Mouse (Mus musculus) forebrain, embryonic 14.5 days (tissue): Measurements from ENCODE around the gene Gm49318. TPM values are rescaled to one million over a fixed set of nuclear protein-coding genes. Genes with fewer than 3 reads are reported as not detected.

Source experiments
- ATAC-seq: fragments of 200-750 bp; cut with Nextera tagmentation; 2 replicates; pipeline ENCODE4 v1.8.0; 2017; ENCODE audit warnings: mild to moderate bottlenecking, moderate library complexity
- DNase-seq: peaks from one replicate; pipeline ENCODE4 v3.0.0-alpha.2; 2015; ENCODE audit warnings: low spot score
- H3K27ac ChIP-seq: fragments of 300-500 bp; sonication (generic); 2 replicates; pipeline ENCODE4 v1.5.1; 2014; ENCODE audit warnings: low read depth, mild to moderate bottlenecking, control low read depth, low read length, moderate library complexity
- H3K27me3 ChIP-seq: fragments of 300-500 bp; sonication (generic); replicated peaks from 2 replicates; pipeline ENCODE4 v1.6.1; 2014; ENCODE audit warnings: low read length, control low read depth, mixed read lengths; ENCODE audit not compliant: control insufficient read depth, insufficient read depth
- H3K36me3 ChIP-seq: fragments of 300-500 bp; sonication (generic); 2 replicates; pipeline ENCODE4 v1.6.1; 2014; ENCODE audit warnings: low read length, control low read depth; ENCODE audit not compliant: control insufficient read depth, insufficient read depth
- H3K4me1 ChIP-seq: fragments of 300-500 bp; sonication (generic); 2 replicates; pipeline ENCODE4 v1.6.1; 2014; ENCODE audit warnings: antibody characterized with exemption, low read length, control low read depth; ENCODE audit not compliant: control insufficient read depth, insufficient read depth
- H3K4me2 ChIP-seq: fragments of 300-500 bp; sonication (generic); 2 replicates; pipeline ENCODE4 v1.6.1; 2014; ENCODE audit warnings: mild to moderate bottlenecking, control low read depth, low read length
- H3K4me3 ChIP-seq: fragments of 300-500 bp; sonication (generic); 2 replicates; pipeline ENCODE4 v1.5.1; 2014; ENCODE audit warnings: low read depth, low read length, control low read depth
- H3K9ac ChIP-seq: fragments of 300-500 bp; sonication (generic); 2 replicates; pipeline ENCODE4 v1.6.1; 2014; ENCODE audit warnings: mild to moderate bottlenecking, low read length, control low read depth, moderate library complexity
- H3K9me3 ChIP-seq: fragments of 300-500 bp; sonication (generic); replicated peaks from 2 replicates; pipeline ENCODE4 v1.6.1; 2016; ENCODE audit warnings: low read length, control low read depth, mixed read lengths; ENCODE audit not compliant: control insufficient read depth
- WGBS: fragments of 180-500 bp; shearing (Covaris S2); extraction: QIAGEN DNeasy Blood & Tissue Kit; methylation state at CpG from one replicate; pipeline ENCODE4 v1.1.7; 2014; 5-methylcytosine and 5-hydroxymethylcytosine counted together
- microRNA-seq: library from miRNA; unstranded; fragments of <30 nt; microRNA quantifications from one replicate; pipeline ENCODE4, GENCODE M21; 2016
- polyA plus RNA-seq: library from polyadenylated mRNA; unstranded; fragments of >200 nt; fragmentation: Nextera tagmentation; extraction: Ambion mirVana; gene quantifications from 2 replicates; pipeline ENCODE4 v1.2.1, GENCODE M21; 2014

Gm49318 gene
- polyA plus RNA-seq, 1 experiment from 2014 or later = not detected

GRCm38 (mm10) chr9:21987592-21988342 lies 83.3 kb downstream of the Gm49318 start:
- ATAC-seq = no peak
- no peak for DNase-seq
- Histone ChIP-seq H3K9me3 (no peaks in the 10 kb centered on the region), H3K4me1 (peaks cover 11% of the 10 kb centered on the region), H3K9ac (no peak overlapping the region), H3K36me3 (no peaks in the 10 kb centered on the region), H3K4me2 (peak overlapping the region; percentile 47), H3K27me3 (peaks cover 53% of the 10 kb centered on the region), H3K27ac (no peak overlapping the region), H3K4me3 (0 out of 2 replicates have a peak overlapping the region, but pooled peaks have one; percentile 24)
- WGBS = 8% methylated on average over 36 of the region's 36 CpGs

Small RNA genes lying within 50 kb of the gene (microRNA-seq; reads per million reads assigned to microRNA genes)
- gene Mir7084 = 0.40 reads per million

Other genes starting within 250 kb of the Gm49318 start
- 0.26 TPM in 1 of 2 replicates, not detected in the other for gene Angptl8, start 235.7 kb downstream of the Gm49318 start, polyA plus RNA-seq
- 6.7 and 10.3 TPM in 2 replicates for gene Dock6, start 218.6 kb downstream of the Gm49318 start, polyA plus RNA-seq
- gene Rab3d, start 153.1 kb downstream of the Gm49318 start, polyA plus RNA-seq = 23.0 and 24.6 TPM in 2 replicates
- gene Ccdc159, start 143.8 kb downstream of the Gm49318 start, polyA plus RNA-seq = 3.5 and 5.3 TPM in 2 replicates
- 49.3 and 66.0 TPM in 2 replicates for gene Tmem205, start 143.7 kb downstream of the Gm49318 start, polyA plus RNA-seq
- gene Plppr2, start 134.2 kb downstream of the Gm49318 start, polyA plus RNA-seq = 47.3 and 66.7 TPM in 2 replicates
- 19.8 and 23.6 TPM in 2 replicates for gene Swsap1, start 115.5 kb downstream of the Gm49318 start, polyA plus RNA-seq
- gene Epor, start 107.8 kb downstream of the Gm49318 start, polyA plus RNA-seq = 1.3 and 2.2 TPM in 2 replicates
- gene Rgl3, start 81.8 kb downstream of the Gm49318 start, polyA plus RNA-seq = 1.3 TPM in 2 replicates
- 4.5 and 4.8 TPM in 2 replicates for gene Ccdc151, start 68.6 kb downstream of the Gm49318 start, polyA plus RNA-seq
- gene Prkcsh, start 68.5 kb downstream of the Gm49318 start, polyA plus RNA-seq = 57.1 and 67.9 TPM in 2 replicates
- gene Elavl3, start 19.2 kb downstream of the Gm49318 start, polyA plus RNA-seq = 88.1 and 107 TPM in 2 replicates
- 11.3 and 13.4 TPM in 2 replicates for gene Zfp653, start 117 bp upstream of the Gm49318 start, polyA plus RNA-seq
- 47.2 and 56.2 TPM in 2 replicates for gene Ecsit, start 14.2 kb upstream of the Gm49318 start, polyA plus RNA-seq
- gene Cnn1, start 28.0 kb upstream of the Gm49318 start, polyA plus RNA-seq = 0.19 and 0.72 TPM in 2 replicates
- 213 and 240 TPM in 2 replicates for gene Elof1, start 45.9 kb upstream of the Gm49318 start, polyA plus RNA-seq
- gene Acp5, start 64.5 kb upstream of the Gm49318 start, polyA plus RNA-seq = 0.38 and 0.42 TPM in 2 replicates
- 93.5 and 109 TPM in 2 replicates for gene Pigyl, start 85.6 kb upstream of the Gm49318 start, polyA plus RNA-seq
- gene Zfp872, start 116.8 kb upstream of the Gm49318 start, polyA plus RNA-seq = 0.13 and 0.26 TPM in 2 replicates
- 8.9 and 12.9 TPM in 2 replicates for gene Zfp809, start 154.5 kb upstream of the Gm49318 start, polyA plus RNA-seq
- gene Zfp599, start 188.6 kb upstream of the Gm49318 start, polyA plus RNA-seq = 14.0 and 15.3 TPM in 2 replicates
- 24.8 and 30.4 TPM in 2 replicates for gene Zfp810, start 236.4 kb upstream of the Gm49318 start, polyA plus RNA-seq